Mouse (Mus musculus) heart, adult 9 months (tissue): ENCODE data around the gene Vps8.

Experiments
- DNase-seq, 2 experiments: peaks; one replicate each; pipeline ENCODE4 v3.0.0; 2022; ENCODE audit warnings: low spot score in 2 of 2

Vps8 gene

GRCm38 (mm10) chr16:21478376-21478775, 55.5 kb downstream of the Vps8 start:
- DNase-seq = no peak

- DNase-seq = peak in 1 of 2 experiments; percentile 6
These were observed 60.9 kb downstream of the Vps8 start for GRCm38 (mm10) chr16:21483803-21484202.

- DNase-seq = no peak
These were observed 62.8 kb downstream of the Vps8 start for GRCm38 (mm10) chr16:21485716-21486115.

- DNase-seq = peak in 1 of 2 experiments; percentile 29
These were observed 65.5 kb downstream of the Vps8 start for GRCm38 (mm10) chr16:21488413-21488812.

DNA sequence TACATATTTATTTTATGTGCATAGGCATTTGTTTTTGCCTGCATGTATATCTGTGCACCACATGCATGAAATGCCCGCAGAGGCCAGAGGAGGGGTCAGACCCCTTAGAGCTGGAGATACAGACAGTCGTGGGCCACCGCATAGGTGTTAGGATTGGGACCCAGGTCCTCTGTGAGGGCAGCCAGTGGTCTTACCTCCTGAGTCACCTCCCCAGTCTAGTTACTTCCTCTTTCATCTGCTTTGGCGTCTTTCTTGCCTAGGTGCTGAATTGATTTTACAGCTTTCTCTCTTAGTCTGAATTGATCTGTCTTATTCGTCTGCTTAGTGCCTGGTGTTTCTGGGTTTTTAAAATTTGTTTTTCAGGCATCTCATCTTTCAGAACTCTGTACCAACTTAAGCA, 69.4 kb downstream of the Vps8 start:
- DNase-seq = no peak

DNA sequence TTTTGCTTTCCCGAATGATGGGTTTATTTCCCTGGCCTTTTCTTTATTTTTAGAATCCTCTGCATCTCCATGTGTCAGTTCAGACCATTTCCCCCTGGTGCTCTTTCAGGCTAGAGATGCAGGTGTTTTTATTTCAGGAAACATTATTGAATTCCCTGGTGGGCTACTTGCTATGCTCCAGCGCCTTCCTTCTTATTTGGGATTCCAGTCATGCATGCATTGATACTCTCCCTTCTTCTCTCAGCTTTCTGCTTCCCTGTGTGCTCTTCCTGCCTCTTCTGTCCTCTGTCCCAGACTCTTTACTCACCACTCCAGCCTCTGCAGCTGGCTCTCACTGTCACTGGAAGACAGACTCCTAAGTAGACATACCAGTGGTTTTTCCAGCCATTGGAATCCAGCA, 70.0 kb downstream of the Vps8 start:
- no peak for DNase-seq

- no peak for DNase-seq
These were observed 71.8 kb downstream of the Vps8 start for GRCm38 (mm10) chr16:21494681-21495080.

DNA sequence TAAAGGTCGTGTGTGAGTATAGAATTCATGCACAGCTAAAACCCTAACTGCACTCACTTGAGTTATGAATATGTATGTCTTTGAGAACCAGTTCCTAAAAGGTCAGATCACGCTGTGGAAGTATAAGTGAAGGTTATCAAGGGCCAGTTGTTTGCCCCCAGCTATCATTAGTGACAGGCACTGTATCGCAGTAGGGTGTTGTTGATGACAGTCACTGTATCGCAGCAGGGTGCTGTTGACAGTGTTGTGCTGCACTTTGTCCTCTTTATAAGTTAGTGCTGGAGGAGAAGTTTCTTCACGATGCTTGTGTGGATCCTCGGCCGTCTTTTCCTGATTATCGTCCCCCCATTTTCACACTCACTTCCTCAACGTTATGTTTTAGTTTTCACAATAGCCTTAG, 73.9 kb downstream of the Vps8 start:
- no peak for DNase-seq

DNA sequence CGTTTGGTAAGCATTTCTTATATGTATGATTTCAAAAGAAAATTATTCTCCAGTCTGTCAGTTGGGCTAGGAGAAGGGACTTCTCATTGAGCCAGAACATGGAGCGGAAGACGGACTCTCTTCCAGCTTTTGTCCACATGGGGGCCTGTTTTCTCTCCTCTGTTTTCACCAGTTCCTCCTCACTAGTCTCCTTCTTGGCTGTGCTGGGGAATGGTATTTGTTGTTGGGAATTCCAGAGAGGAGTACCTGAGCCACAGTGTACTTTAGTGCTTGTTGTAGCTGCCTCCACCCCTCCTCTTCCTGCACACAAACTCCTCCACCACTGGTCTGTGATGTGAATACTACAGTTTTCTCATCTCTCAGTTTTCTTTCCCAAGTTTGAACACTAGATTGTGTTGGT, 74.7 kb downstream of the Vps8 start:
- no peak for DNase-seq

DNA sequence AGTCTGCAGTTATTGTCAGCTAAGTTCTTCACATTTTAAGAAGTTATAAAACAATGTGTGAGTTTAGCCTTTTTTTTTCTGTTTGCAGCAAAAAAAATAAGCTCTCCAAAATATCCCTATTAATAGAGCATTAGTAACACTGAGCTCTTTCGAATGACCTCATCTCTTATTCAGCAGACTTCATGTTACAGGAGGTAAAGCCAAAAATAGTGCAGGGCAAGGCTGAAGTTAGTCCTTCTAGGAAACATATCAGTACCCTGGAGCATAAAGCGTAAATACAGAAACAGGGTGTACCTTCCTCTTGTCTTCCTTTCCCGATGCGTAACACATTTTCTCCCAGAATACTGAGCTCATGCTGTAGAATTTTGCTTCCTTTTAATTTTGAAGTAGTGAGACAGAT, 76.1 kb downstream of the Vps8 start:
- peak; percentile 24 to 44 for DNase-seq

DNA sequence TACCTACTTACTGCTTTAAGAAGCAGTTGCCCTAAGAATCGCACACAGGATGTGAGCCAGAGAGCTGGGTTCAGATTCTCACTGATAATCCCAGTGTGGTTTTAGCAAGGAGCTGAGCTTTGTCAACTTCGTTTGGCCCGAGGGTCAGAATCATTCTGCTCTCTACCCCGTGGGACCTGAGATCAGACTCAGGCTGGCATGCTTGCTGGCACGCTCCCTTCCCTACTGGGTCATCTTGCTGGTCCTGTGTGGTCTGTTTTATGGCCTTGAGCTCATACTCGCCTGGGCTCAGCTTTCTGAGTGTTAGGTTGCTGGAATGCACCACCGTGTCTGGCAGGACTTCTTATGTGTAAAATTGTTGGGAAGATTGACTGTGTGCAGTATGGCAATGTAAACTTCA, 76.7 kb downstream of the Vps8 start:
- no peak for DNase-seq

DNA sequence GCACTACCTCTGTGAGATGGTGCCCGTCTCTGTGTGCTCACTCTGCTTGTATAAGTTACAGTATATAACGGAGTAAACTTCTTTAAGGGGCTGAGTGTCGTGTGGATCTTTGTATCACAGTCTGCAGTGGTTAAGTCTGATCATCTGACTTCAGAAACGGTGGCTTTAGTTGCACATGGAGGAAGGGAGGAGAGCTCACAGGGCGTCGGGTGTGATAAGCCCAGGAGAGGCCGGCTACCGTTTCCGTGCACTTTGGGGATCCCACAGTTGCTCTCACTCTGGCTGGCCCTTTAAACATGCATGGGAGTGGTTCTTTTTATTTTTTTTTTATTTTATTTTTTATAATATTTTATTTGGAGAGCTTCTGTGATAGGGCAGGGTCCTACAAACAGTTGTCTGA, 95.9 kb downstream of the Vps8 start:
- no peak for DNase-seq

- DNase-seq = no peak
These were observed 96.9 kb downstream of the Vps8 start for GRCm38 (mm10) chr16:21519785-21520184.

GRCm38 (mm10) chr16:21523738-21524137, 100.8 kb downstream of the Vps8 start:
- DNase-seq = no peak

DNA sequence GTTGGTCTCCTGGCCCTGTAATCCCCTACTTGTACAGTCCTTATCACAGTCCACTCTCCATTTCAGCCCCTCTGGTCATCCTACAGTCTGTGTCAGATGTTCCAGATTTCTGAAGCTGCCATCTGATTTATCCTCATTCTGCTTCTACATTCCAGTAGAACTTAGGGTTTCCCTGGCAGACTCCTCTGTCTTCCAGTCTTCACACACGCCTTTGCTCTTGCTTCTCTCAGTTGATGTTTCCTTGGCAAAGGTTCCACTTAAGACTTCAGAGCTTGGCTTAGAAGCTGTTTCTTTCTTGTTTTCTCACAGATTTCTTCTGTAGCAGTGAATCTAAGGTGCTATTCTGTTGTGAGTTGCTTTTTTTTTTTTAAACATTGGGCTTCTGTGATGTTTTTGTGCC, 102.5 kb downstream of the Vps8 start:
- DNase-seq = no peak

DNA sequence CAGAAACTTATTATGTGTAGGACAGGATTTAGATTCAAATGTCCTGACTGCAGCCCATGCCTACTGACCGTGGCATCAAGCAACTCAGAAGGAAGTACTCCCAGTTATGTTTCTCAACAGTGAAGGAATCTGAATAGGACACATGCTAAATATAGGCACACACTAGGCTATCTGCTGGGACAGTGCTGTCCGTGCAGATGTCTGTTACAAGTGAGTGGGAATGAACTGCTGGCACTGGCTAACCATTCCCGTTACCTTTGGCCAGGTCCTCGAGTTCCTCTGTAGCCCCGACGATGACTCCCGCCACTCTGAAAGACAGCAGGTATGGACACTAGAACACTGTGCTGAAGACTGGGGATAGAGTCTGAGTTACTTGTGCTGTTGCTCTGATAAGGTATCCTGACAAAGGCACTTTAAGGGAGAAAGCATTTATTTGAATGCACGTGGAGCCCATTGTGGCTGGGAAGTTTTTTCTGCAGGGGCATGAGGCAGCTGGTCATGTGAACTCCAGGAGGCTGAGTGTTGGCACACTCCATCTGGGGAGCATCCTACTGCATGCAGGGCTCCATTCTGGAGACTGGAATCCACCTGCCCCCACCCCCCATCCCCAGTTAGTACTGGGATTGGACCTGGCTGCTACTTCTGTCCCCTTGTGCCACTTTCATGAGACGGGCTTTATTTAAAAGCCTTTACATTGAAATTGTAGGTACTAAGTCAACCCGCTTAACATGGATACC, 104.5 kb downstream of the Vps8 start:
- DNase-seq = peak; percentile 7 to 18

- no peak for DNase-seq
These were observed 110.6 kb downstream of the Vps8 start for GRCm38 (mm10) chr16:21533503-21533902.

- no peak for DNase-seq
These were observed 113.5 kb downstream of the Vps8 start for GRCm38 (mm10) chr16:21536240-21537005.

DNA sequence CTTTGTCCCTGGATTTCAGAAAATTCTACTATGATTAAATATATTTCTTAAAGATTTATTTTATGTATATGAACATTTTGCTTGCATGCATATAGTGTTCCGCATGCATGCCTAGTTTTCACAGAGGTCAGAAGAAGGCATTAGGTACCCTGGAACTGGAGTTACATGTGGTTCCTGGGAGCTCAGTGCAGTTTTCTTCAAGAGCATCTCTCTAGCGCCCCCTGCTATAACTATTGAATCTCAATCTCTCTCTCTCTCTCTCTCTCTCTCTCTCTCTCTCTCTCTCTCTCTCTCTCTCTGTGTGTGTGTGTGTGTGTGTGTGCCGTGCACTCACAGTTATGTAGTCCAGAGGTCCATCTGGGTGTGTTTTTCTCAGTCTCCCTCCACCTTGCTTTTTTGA, 114.4 kb downstream of the Vps8 start:
- no peak for DNase-seq

DNA sequence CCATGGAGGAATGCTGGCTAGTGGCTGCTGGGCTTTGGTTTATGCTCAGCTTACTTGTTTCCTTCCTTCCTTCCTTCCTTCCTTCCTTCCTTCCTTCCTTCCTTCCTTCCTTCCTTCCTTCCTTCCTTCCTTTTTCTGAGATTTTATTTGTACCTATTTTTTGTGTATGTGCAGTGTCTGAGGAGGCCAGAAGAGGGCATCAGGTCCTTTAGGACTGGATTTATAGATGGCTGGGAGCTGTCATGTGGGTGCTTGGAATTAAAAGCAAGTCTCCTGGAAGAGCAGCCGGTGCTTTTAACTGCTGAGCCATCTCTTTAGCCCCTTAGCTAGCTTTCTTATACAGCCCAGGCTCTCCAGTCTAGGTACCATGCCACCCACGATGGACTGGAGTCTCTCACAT, 116.0 kb downstream of the Vps8 start:
- DNase-seq = no peak

DNA sequence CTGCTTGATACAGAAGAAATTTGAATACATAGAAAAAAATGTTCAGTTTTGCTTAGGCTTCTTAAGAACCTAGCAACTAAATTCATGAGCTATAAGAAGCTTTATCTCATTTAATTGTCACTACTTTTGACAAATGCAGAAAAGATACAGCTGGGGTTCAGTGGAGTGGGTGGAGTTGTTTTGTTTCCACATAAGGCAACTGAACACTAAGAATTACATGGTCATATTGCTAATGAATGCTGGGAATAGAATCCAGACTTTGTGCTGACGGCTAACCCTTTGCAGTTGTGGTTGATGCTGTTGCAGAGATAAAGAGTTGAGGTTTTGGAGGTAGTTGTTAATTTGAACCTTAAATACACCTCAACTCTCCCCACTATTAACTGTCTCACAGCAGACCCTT, 119.6 kb downstream of the Vps8 start:
- no peak for DNase-seq

DNA sequence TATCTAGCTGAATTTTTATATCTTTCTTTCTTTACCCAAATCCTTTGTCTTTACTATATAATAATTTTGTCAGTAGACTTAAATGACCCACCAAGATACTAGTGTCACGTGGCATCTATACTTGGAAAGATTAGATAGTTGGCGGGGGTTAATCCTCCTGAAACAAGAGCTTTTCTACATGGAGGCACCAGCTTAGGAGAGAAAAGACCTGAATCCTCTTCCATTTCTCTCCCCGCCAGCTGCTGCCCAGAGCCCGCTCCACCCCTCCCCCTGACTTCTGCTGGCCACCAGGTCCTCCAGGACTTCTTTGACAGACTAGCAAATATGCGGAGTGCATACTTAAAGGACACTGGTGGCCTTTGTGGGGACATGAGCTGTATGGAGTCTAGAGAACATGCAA, 124.5 kb downstream of the Vps8 start:
- DNase-seq = no peak

- DNase-seq = no peak
These were observed 126.8 kb downstream of the Vps8 start for GRCm38 (mm10) chr16:21549751-21550150.
